Mouse (Mus musculus) midbrain, postnatal 0 days (tissue): ENCODE measurements at regions not wholly inside any gene's neighbourhood (a gene's known extent, or its start where the extent isn't known, plus 50 kb on each side); places are given as distances from the start of the nearest gene placed in this dataset.
A peak's percentile ranks its signal among the peaks of the same experiment; 100 is the strongest.
"Not testable (repeated sequence)": the region's sequence is repeated elsewhere in the genome, so short reads cannot be mapped to it uniquely, and the experiment has no call there.

Experiments used
- ATAC-seq: fragments of 200-750 bp; cut with Nextera tagmentation; 2 replicates; pipeline ENCODE4 v1.8.0; 2017; ENCODE audit warnings: moderate number of reproducible peaks, mild to moderate bottlenecking, moderate TSS enrichment, moderate library complexity; ENCODE audit not compliant: low FRiP score
- DNase-seq: peaks from one replicate; pipeline ENCODE4 v3.0.0-alpha.2; 2015; ENCODE audit warnings: low spot score
- H3K27ac ChIP-seq: fragments of 300-500 bp; sonication (generic); 2 replicates; pipeline ENCODE4 v1.5.1; 2014; ENCODE audit warnings: low read depth, mild to moderate bottlenecking, low read length, mixed read lengths
- H3K27me3 ChIP-seq: fragments of 300-500 bp; sonication (generic); 2 replicates; pipeline ENCODE4 v1.6.1; 2014; ENCODE audit warnings: low read length, control low read depth, mixed read lengths; ENCODE audit not compliant: insufficient read depth
- H3K36me3 ChIP-seq: fragments of 300-500 bp; sonication (generic); 2 replicates; pipeline ENCODE4 v1.6.1; 2014; ENCODE audit warnings: low read length, control low read depth, mixed read lengths; ENCODE audit not compliant: insufficient read depth
- H3K4me1 ChIP-seq: fragments of 300-500 bp; sonication (generic); 2 replicates; pipeline ENCODE4 v1.6.1; 2014; ENCODE audit warnings: mild to moderate bottlenecking, control low read depth, antibody characterized with exemption, low read length, mixed read lengths; ENCODE audit not compliant: insufficient read depth
- H3K4me2 ChIP-seq: fragments of 300-500 bp; sonication (generic); 2 replicates; pipeline ENCODE4 v1.6.1; 2014; ENCODE audit warnings: low read depth, mild to moderate bottlenecking, low read length, mixed read lengths; ENCODE audit not compliant: poor library complexity, severe bottlenecking
- H3K4me3 ChIP-seq: fragments of 300-500 bp; sonication (generic); 2 replicates; pipeline ENCODE4 v1.5.1; 2014; ENCODE audit warnings: low read depth, mild to moderate bottlenecking, low read length, moderate library complexity
- H3K9ac ChIP-seq: fragments of 300-500 bp; sonication (generic); replicated peaks from 2 replicates; pipeline ENCODE4 v1.6.1; 2014; ENCODE audit warnings: mild to moderate bottlenecking, low read length, moderate library complexity, mixed read lengths; ENCODE audit not compliant: poor library complexity, severe bottlenecking
- H3K9me3 ChIP-seq: fragments of 300-500 bp; sonication (generic); 2 replicates; pipeline ENCODE4 v1.6.1; 2016; ENCODE audit warnings: low read length, control low read depth
- CTCF ChIP-seq: IDR thresholded peaks from 2 replicates; pipeline ENCODE4 v1.5.1; 2016; ENCODE audit warnings: antibody characterized with exemption, mild to moderate bottlenecking
- WGBS: fragments of 180-500 bp; shearing (Covaris S2); extraction: QIAGEN DNeasy Blood & Tissue Kit; methylation state at CpG from one replicate; pipeline ENCODE4 v1.1.7; 2014; 5-methylcytosine and 5-hydroxymethylcytosine counted together

DNA sequence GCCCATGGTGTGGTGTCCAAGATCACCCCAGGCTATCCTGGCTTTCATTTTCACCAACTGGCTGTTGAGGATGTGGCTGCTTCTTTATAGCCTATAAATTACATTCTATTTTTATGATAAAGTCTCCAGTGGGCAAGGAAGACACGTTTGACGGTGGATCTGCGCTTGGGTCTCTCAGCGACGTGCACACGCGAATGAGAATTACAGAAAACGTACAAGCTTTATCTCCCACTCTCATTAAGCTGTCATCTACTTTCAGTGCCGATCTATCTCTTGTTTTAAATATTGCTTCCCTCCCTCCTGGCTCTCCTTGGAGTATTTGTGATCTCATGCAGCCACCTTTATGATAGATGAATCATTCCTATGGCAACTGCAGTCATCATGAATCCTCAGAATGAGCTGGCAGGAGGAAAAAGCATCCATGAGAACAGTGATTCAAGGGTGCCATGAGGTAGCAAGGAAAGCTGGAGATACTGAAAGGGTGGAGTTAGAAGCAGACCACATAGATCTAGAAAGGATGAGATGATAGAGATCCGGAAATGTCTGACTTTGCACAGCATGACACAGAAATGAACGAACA is 568.0 kb upstream of the Klhl29 start:
- Histone ChIP-seq H3K4me1 (no peaks in the 10 kb centered on the region), H3K4me3 (no peak overlapping the region), H3K4me2 (no peak overlapping the region), H3K36me3 (no peaks in the 10 kb centered on the region), H3K27ac (no peak overlapping the region; the same call in 1 of the 2 replicates), H3K27me3 (no peaks in the 10 kb centered on the region), H3K9me3 (no peaks in the 10 kb centered on the region), H3K9ac (no peak overlapping the region)
- ATAC-seq (no peak), DNase-seq (peak; percentile 17)
- 80% methylated on average over 11 of the region's 11 CpGs for WGBS
- no peak for TF ChIP-seq CTCF

DNA sequence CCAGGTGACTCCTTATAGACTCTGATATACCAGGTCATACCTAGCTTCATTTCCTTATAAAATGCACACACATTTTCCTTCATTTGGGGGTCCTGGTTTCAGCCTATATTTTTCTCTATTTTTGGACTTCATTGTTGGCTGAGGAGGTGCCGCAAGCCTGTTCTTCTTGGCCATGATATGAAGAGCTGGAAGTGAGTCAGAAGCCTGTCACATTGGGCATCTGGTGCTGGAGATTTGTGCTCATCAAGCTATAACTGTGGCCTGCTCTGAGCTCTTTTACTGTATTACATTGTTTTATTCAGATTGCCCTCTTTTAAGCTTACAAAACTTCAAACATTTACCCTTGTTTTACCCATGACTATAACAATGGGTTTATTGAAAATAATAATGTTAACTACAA is 545.8 kb upstream of the Klhl29 start:
- Histone ChIP-seq H3K36me3 (no peaks in the 10 kb centered on the region), H3K4me2 (no peak overlapping the region), H3K27me3 (no peaks in the 10 kb centered on the region), H3K4me3 (no peak overlapping the region), H3K27ac (no peak overlapping the region), H3K9me3 (no peaks in the 10 kb centered on the region), H3K9ac (no peak overlapping the region), H3K4me1 (no peaks in the 10 kb centered on the region)
- TF ChIP-seq CTCF = no peak
- no peak for ATAC-seq
- WGBS = 94% methylated on average over 1 of the region's 1 CpGs
- peak; percentile 33 for DNase-seq

DNA sequence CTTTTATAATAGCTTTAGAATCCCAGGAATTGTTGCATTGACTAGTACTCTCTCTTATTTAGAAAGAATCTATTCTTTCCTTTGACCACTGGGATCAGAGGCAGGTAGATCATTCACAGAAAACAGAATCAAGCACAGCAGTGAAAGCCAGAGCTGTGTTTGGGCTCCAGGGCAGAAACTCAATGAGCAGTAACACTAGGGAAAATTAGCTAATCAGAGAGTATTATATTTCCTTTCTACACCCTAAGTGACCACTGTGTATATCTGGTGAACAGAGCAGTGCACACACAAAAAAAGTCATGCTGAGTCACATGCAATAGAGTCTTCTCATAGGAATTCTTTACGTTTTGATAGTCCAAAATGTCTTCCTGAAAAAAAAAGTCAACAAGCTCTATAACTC is 542.5 kb upstream of the Klhl29 start:
- no peaks in the 10 kb centered on the region for H3K4me1 ChIP-seq
- H3K27ac ChIP-seq = no peak overlapping the region
- no peak for TF ChIP-seq CTCF
- WGBS = 63% methylated on average over 1 of the region's 1 CpGs
- no peak for DNase-seq
- H3K27me3 ChIP-seq = no peaks in the 10 kb centered on the region
- no peaks in the 10 kb centered on the region for H3K9me3 ChIP-seq
- H3K4me3 ChIP-seq = no peak overlapping the region
- no peak overlapping the region for H3K9ac ChIP-seq
- no peaks in the 10 kb centered on the region for H3K36me3 ChIP-seq
- no peak overlapping the region for H3K4me2 ChIP-seq
- ATAC-seq = no peak

DNA sequence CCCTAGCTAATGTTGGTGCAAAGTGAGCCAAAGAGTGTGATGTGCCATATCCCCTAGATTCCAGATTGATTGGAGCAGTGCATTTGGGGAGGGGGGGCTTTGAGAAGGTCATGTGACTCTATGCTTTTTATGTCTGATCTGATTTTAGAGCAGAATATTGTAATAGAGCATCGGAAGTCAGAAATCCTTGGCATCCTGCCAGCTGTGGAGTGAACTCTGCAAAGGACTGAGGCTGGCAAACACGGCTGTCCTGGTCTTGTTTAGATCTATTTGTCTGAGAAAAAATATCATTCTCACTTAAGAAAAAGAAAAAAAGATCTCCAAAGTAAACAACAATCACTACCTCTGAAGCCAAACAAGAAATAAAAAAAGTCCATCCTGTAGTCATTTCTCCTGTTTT is 530.8 kb upstream of the Klhl29 start:
- DNase-seq (peak; percentile 37), ATAC-seq (no peak)
- Histone ChIP-seq H3K9ac (no peak overlapping the region), H3K9me3 (no peaks in the 10 kb centered on the region), H3K27me3 (no peaks in the 10 kb centered on the region), H3K27ac (no peak overlapping the region), H3K4me1 (no peaks in the 10 kb centered on the region), H3K36me3 (no peaks in the 10 kb centered on the region), H3K4me3 (no peak overlapping the region), H3K4me2 (no peak overlapping the region)
- 50% methylated on average over 2 of the region's 2 CpGs for WGBS
- no peak for TF ChIP-seq CTCF

DNA sequence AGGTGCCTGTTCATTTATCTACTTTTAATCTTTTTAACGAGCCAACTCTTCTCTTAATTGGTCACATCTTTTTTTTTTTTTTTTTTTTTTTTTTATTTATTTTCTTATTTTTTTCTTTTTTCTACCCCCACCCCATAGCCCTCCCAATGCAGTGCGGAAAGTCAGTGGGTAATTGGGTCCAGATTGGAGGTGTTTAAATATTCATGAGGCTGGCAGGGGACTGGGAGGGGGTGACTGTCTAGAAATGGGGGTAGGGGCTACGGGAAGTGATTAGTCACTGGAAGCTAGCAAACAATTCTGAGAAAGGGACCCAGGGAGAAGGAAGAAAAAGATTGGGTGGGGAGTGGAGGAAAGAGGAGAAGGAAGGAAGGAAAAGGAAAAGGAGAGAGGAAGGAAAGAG is 516.3 kb upstream of the Klhl29 start:
- H3K4me3 ChIP-seq, H3K9me3 ChIP-seq, H3K4me2 ChIP-seq, DNase-seq, ATAC-seq, H3K27ac ChIP-seq, H3K9ac ChIP-seq, H3K27me3 ChIP-seq, H3K36me3 ChIP-seq, H3K4me1 ChIP-seq: not testable (repeated sequence)
- 57% methylated on average over 2 of the region's 3 CpGs for WGBS

DNA sequence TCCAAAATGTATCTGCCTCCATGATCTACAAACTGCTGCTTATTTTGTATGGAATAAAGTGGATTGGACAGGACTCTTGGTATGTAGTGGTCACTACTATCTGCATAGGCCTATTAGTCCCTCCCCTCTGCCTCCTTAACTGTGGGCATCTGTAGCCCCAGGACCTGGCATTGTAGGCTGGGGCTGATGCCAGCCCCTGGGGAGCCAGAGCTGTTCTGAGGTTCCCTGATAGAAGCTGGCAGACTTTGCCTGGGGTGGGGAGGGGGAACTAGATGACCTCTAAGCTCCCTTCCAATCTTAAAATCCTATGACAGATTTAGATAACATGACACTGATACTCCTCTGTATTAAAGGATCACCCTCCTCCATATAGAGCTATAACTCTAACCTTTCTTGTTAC is 491.2 kb upstream of the Klhl29 start:
- no peak for ATAC-seq
- H3K27me3 ChIP-seq = no peaks in the 10 kb centered on the region
- H3K9ac ChIP-seq = no peak overlapping the region
- no peak for DNase-seq
- H3K4me1 ChIP-seq = no peaks in the 10 kb centered on the region
- no peak overlapping the region for H3K27ac ChIP-seq
- no peak for TF ChIP-seq CTCF
- no peaks in the 10 kb centered on the region for H3K9me3 ChIP-seq
- no peak overlapping the region for H3K4me2 ChIP-seq
- H3K36me3 ChIP-seq = no peaks in the 10 kb centered on the region
- H3K4me3 ChIP-seq = no peak overlapping the region
